Mouse (Mus musculus) induced T-regulatory cell, adult 2 months (primary cell): ENCODE measurements around the gene Mnd1.

ENCODE experiments used
- DNase-seq: peaks from one replicate; pipeline ENCODE4 v3.0.0-alpha.2; 2012; ENCODE audit warnings: low read depth

The Mnd1 gene

GRCm38 (mm10) chr3:84157559-84158350 lies 2.2 kb upstream of the Mnd1 start:
- no peak for DNase-seq

- DNase-seq, result no peak
These were observed 1.4 kb upstream of the Mnd1 start for GRCm38 (mm10) chr3:84157011-84157410.

- no peak for DNase-seq
These were observed 519 bp upstream of the Mnd1 start for GRCm38 (mm10) chr3:84156105-84156504.

- DNase-seq, result no peak
These were observed 440 bp downstream of the Mnd1 start for GRCm38 (mm10) chr3:84155146-84155545.

GRCm38 (mm10) chr3:84154721-84155141 lies 855 bp downstream of the Mnd1 start:
- DNase-seq, result peak; percentile 20

- DNase-seq, result no peak
These were observed 5.8 kb downstream of the Mnd1 start for GRCm38 (mm10) chr3:84149831-84150230.

- no peak for DNase-seq
These were observed 14.6 kb downstream of the Mnd1 start for GRCm38 (mm10) chr3:84140947-84141346.

- no peak for DNase-seq
These were observed 19.1 kb downstream of the Mnd1 start for GRCm38 (mm10) chr3:84136509-84136908.

GRCm38 (mm10) chr3:84135933-84136332 lies 19.7 kb downstream of the Mnd1 start:
- DNase-seq, result no peak

- DNase-seq, result peak; percentile 34
These were observed 20.2 kb downstream of the Mnd1 start for GRCm38 (mm10) chr3:84135387-84135786.

- DNase-seq, result no peak
These were observed 24.2 kb downstream of the Mnd1 start for GRCm38 (mm10) chr3:84131369-84131768.

- DNase-seq, result no peak
These were observed 24.8 kb downstream of the Mnd1 start for GRCm38 (mm10) chr3:84130776-84131175.

- DNase-seq, result no peak
These were observed 26.4 kb downstream of the Mnd1 start for GRCm38 (mm10) chr3:84128871-84129870.

- DNase-seq, result no peak
These were observed 28.2 kb downstream of the Mnd1 start for GRCm38 (mm10) chr3:84127431-84127830.

GRCm38 (mm10) chr3:84126721-84127120 lies 28.9 kb downstream of the Mnd1 start:
- peak; percentile 50 for DNase-seq

GRCm38 (mm10) chr3:84125704-84126289 lies 29.8 kb downstream of the Mnd1 start:
- DNase-seq, result peak; percentile 59

- peak; percentile 70 for DNase-seq
These were observed 32.1 kb downstream of the Mnd1 start for GRCm38 (mm10) chr3:84123461-84123860.

GRCm38 (mm10) chr3:84118718-84119117 lies 36.9 kb downstream of the Mnd1 start:
- no peak for DNase-seq

- no peak for DNase-seq
These were observed 37.4 kb downstream of the Mnd1 start for GRCm38 (mm10) chr3:84118178-84118577.

GRCm38 (mm10) chr3:84108614-84109013 lies 47.0 kb downstream of the Mnd1 start:
- no peak for DNase-seq

- DNase-seq, result no peak
These were observed 49.5 kb downstream of the Mnd1 start for GRCm38 (mm10) chr3:84106106-84106505.

- DNase-seq, result no peak
These were observed 52.0 kb downstream of the Mnd1 start for GRCm38 (mm10) chr3:84103536-84103935.
